Mouse (Mus musculus) C2C12 (cell line): ENCODE measurements at regions not wholly inside any gene's neighbourhood (a gene's known extent, or its start where the extent isn't known, plus 50 kb on each side); places are given as distances from the start of the nearest gene placed in this dataset.

Experiments
- CTCF ChIP-seq: IDR thresholded peaks from one replicate; pipeline ENCODE4 v1.5.1; 2011; ENCODE audit not compliant: control insufficient read depth, insufficient read depth, insufficient read length
- USF1 ChIP-seq: IDR thresholded peaks from one replicate; pipeline ENCODE4 v1.6.1; 2011; ENCODE audit warnings: low read depth, mild to moderate bottlenecking, control low read depth, moderate library complexity

DNA sequence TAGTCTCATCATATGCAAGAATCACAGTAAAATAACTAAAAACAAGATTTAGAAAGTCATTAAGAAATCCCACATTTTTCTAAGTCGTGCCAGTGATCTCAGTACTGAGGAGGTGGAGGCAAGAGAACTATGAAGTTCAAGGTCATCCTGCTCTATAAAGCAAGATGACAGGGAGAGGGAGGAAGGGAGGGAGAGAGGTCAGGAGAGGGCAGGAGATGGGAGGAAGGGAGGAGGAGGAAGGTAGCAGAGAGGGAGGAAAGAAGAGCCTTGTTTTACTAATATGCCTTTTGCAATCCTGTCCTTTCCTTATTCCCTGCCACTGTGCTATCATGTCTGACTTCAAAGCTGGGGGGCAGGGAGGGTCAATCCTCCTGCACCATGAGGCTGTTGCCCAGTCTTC is 137.3 kb downstream of the Gipc2 start:
- TF ChIP-seq CTCF: no peak
- no peak for TF ChIP-seq USF1
